Mouse (Mus musculus): ENCODE measurements around the gene Cdh26.

DNA sequence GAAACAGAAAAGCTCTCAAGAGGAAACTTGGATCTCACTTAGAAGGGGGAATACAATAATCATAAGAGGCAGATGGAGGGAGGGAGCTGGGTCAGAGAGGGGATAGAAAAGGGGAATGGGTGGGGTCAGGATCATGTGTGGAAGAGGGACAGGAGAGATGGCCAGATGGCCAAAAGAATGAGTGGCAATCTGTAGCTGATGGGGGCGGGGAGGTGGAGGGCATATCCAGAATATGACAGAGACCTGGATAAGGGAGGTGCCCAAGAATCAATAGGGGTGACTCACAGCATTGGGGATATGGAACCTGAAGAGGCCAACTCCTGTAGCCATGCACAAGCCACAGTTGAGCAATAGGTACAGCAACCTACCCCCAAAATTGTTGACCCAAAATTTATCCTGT lies 92.5 kb downstream of the Cdh26 start:
- TF ChIP-seq CTCF (IDR thresholded peaks at IDR 0.05; ENCODE audit: low read depth): no peak
- no peak for TF ChIP-seq EP300 (IDR thresholded peaks at IDR 0.05; ENCODE audit: low read depth)

Data from liver, postnatal 0 days (tissue).